Mouse (Mus musculus) kidney, postnatal 0 days (tissue): ENCODE results near the gene Ccdc157. TPM values are rescaled to one million over a fixed set of nuclear protein-coding genes. Genes with fewer than 3 reads are reported as not detected.
"Not testable (repeated sequence)": the region's sequence is repeated elsewhere in the genome, so short reads cannot be mapped to it uniquely, and the experiment has no call there.

Experiments
- ATAC-seq: fragments of 200-750 bp; cut with Nextera tagmentation; replicated peaks from 2 replicates; pipeline ENCODE4 v1.8.0; 2017; ENCODE audit warnings: low read depth, moderate number of reproducible peaks, moderate TSS enrichment, moderate library complexity; ENCODE audit not compliant: low FRiP score
- DNase-seq: peaks from one replicate; pipeline ENCODE4 v3.0.0-alpha.2; 2016; ENCODE audit warnings: low spot score
- H3K27ac ChIP-seq: fragments of 300-500 bp; sonication (generic); 2 replicates; pipeline ENCODE4 v1.5.1; 2014; ENCODE audit warnings: mild to moderate bottlenecking
- H3K27me3 ChIP-seq: fragments of 300-500 bp; sonication (generic); 2 replicates; pipeline ENCODE4 v1.6.1; 2014; ENCODE audit warnings: low read length, mixed read lengths; ENCODE audit not compliant: insufficient read depth
- H3K36me3 ChIP-seq: fragments of 300-500 bp; sonication (generic); 2 replicates; pipeline ENCODE4 v1.6.1; 2014; ENCODE audit warnings: low read length, mixed read lengths; ENCODE audit not compliant: insufficient read depth
- H3K4me1 ChIP-seq: fragments of 300-500 bp; sonication (generic); replicated peaks from 2 replicates; pipeline ENCODE4 v1.6.1; 2014; ENCODE audit warnings: antibody characterized with exemption, low read length, mixed read lengths; ENCODE audit not compliant: insufficient read depth
- H3K4me2 ChIP-seq: fragments of 300-500 bp; sonication (generic); 2 replicates; pipeline ENCODE4 v1.6.1; 2014; ENCODE audit warnings: mild to moderate bottlenecking, low read length, moderate library complexity, mixed read lengths
- H3K4me3 ChIP-seq: fragments of 300-500 bp; sonication (generic); replicated peaks from 2 replicates; pipeline ENCODE4 v1.5.1; 2014; ENCODE audit warnings: low read depth, low read length
- H3K9ac ChIP-seq: fragments of 300-500 bp; sonication (generic); 2 replicates; pipeline ENCODE4 v1.6.1; 2014; ENCODE audit warnings: low read depth, low read length
- H3K9me3 ChIP-seq: fragments of 300-500 bp; sonication (generic); replicated peaks from 2 replicates; pipeline ENCODE4 v1.6.1; 2016; ENCODE audit warnings: low read length, inconsistent platforms, mixed read lengths
- CTCF ChIP-seq: IDR thresholded peaks from 2 replicates; pipeline ENCODE4 v1.5.1; 2016; ENCODE audit warnings: antibody characterized with exemption, low read depth, mild to moderate bottlenecking, moderate library complexity
- WGBS: fragments of 180-500 bp; shearing (Covaris S2); extraction: QIAGEN DNeasy Blood & Tissue Kit; methylation state at CpG from one replicate; pipeline ENCODE4 v1.1.7; 2014; 5-methylcytosine and 5-hydroxymethylcytosine counted together
- polyA plus RNA-seq: library from polyadenylated mRNA; unstranded; fragments of >200 nt; fragmentation: Nextera tagmentation; extraction: Ambion mirVana; gene quantifications from 2 replicates; pipeline ENCODE4 v1.2.1, GENCODE M21; 2015

Ccdc157 gene
- polyA plus RNA-seq, 1 experiment from 2014 or later = 5.9 TPM

DNA sequence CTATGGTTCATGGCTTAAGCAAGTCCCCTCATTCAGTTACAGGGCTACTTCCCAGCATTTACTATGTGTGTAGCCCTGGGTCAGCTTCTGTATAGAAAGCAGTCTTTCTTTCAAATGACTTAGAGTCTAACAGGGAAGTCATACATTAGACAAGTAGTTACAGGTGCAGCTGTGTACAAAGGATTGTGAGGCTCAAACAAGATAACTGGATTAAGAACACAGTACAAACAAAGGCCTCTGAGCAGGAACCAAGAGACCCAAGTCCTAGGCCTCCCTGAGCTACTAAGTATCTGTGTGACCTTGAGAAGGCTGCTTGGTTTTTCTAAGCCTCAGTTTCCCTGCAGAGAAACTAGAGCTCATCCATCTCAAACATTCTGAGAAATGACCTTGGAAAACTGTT is 33.3 kb upstream of the Ccdc157 start:
- no peak for TF ChIP-seq CTCF
- H3K4me1 ChIP-seq = peaks cover 20% of the 10 kb centered on the region
- no peak overlapping the region for H3K4me3 ChIP-seq
- no peak overlapping the region for H3K4me2 ChIP-seq
- H3K9me3 ChIP-seq = no peaks in the 10 kb centered on the region
- DNase-seq = no peak
- no peak for ATAC-seq
- H3K36me3 ChIP-seq = 0 out of 2 replicates have a peak, but pooled peaks cover 2% of the 10 kb centered on the region
- H3K27ac ChIP-seq = no peak overlapping the region
- no peaks in the 10 kb centered on the region for H3K27me3 ChIP-seq
- no peak overlapping the region for H3K9ac ChIP-seq

DNA sequence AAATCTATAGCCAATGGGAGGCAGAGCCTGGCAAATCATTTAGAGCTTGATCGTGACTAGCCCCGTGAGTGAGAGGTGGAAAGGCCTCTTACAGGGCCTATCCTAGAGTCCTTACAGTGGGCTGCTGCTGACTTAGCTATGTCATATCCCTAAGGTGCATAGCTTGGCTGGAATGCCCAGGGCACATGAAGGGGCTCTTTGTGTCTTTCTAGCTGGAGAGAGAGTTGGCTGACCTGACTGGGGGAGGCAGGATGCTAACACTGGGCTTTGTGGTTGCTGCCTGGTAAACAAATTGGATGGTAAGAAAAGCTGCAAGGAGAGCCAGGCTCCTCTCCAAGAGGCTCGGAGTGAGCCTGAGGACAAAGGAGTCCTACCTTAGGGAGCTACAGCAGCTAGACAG is 32.7 kb upstream of the Ccdc157 start:
- DNase-seq (no peak), ATAC-seq (no peak)
- H3K9ac ChIP-seq = no peak overlapping the region
- H3K27ac ChIP-seq = peak overlapping the region; percentile 50; the same call in 1 of the 2 replicates
- peaks cover 26% of the 10 kb centered on the region for H3K4me1 ChIP-seq
- no peak overlapping the region for H3K4me3 ChIP-seq
- no peak for TF ChIP-seq CTCF
- H3K36me3 ChIP-seq = 0 out of 2 replicates have a peak, but pooled peaks cover 2% of the 10 kb centered on the region
- H3K9me3 ChIP-seq = no peaks in the 10 kb centered on the region
- 76% methylated on average over 3 of the region's 3 CpGs for WGBS
- no peak overlapping the region for H3K4me2 ChIP-seq
- no peaks in the 10 kb centered on the region for H3K27me3 ChIP-seq

DNA sequence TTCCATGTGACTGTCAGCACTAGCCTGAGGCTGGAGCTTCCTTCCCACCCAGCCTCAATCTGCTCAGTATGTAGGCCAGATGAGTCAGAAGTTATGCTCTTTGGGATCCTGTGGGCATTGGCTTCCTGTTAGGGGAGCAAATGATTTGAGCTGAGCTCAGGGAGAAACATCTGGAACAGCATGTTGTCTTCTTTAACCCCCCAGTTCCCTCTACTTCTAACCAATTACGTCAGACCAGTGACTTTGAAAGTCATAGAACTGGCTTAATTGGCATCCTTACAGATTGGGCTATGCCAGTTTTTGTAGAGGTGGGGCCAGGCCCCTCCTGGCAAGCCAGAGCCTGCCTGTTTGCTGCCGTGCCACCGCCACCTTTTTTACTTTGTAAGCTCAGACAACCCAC is 30.6 kb upstream of the Ccdc157 start:
- H3K9me3 ChIP-seq = no peaks in the 10 kb centered on the region
- peaks cover 21% of the 10 kb centered on the region for H3K4me1 ChIP-seq
- 0 out of 2 replicates have a peak, but pooled peaks cover 2% of the 10 kb centered on the region for H3K36me3 ChIP-seq
- ATAC-seq = no peak
- H3K27me3 ChIP-seq = no peaks in the 10 kb centered on the region
- no peak overlapping the region for H3K4me2 ChIP-seq
- no peak overlapping the region for H3K9ac ChIP-seq
- H3K27ac ChIP-seq = no peak overlapping the region
- H3K4me3 ChIP-seq = no peak overlapping the region
- no peak for DNase-seq
- WGBS = 70% methylated on average over 3 of the region's 3 CpGs
- no peak for TF ChIP-seq CTCF

DNA sequence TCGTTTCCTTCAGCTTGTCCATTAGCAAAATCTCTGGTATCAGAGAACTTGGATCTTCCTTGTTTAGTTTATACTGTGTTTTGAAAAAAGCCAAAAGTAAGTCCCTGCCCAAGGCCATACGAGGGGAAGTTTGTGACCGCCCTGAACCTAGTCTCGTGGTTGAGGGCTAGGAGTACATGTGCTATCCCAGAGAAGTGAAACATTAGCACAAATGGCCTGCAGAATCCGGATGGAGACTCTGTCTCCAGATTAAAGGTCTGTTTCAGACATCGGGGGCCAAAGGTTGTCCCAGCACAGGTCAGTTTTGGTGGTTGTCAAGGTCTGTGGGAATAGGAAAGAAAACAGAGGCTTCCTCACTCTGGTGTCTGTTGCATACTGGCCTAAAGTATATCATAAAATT is 29.1 kb upstream of the Ccdc157 start:
- Histone ChIP-seq H3K36me3 (0 out of 2 replicates have a peak, but pooled peaks cover 2% of the 10 kb centered on the region), H3K4me1 (peaks cover 21% of the 10 kb centered on the region), H3K27me3 (no peaks in the 10 kb centered on the region), H3K4me2 (no peak overlapping the region), H3K4me3 (no peak overlapping the region), H3K27ac (peak overlapping the region; percentile 14; the same call in 1 of the 2 replicates), H3K9ac (no peak overlapping the region), H3K9me3 (no peaks in the 10 kb centered on the region)
- DNase-seq (no peak), ATAC-seq (peak; percentile 30)
- 76% methylated on average over 6 of the region's 6 CpGs for WGBS
- TF ChIP-seq CTCF = no peak

DNA sequence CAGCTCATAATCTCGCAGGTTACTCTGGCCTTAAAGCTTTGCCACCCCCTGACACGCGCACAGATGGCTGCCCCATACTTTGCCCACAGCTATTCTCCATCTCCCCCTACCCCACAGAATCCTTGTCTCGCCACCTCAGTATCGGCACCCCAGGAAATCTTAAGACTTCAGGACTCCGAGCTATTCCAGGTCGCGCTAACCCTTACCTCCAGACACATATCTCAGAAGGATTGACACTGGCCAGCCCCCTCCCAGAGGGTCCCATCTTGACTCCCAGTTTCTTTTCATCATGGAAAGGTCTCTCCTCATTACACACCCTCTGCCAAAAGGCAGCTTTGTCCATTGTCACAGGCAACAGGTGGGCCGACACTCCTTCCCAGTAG is 27.2 kb upstream of the Ccdc157 start:
- peak overlapping the region; percentile 94 for H3K9ac ChIP-seq
- TF ChIP-seq CTCF = no peak
- 12% methylated on average over 9 of the region's 9 CpGs for WGBS
- ATAC-seq = no peak
- H3K4me3 ChIP-seq = peak overlapping the region; percentile 88
- no peaks in the 10 kb centered on the region for H3K9me3 ChIP-seq
- no peaks in the 10 kb centered on the region for H3K27me3 ChIP-seq
- peak overlapping the region; percentile 95 for H3K4me2 ChIP-seq
- H3K36me3 ChIP-seq = 0 out of 2 replicates have a peak, but pooled peaks cover 4% of the 10 kb centered on the region
- peaks cover 21% of the 10 kb centered on the region for H3K4me1 ChIP-seq
- DNase-seq = no peak
- peak overlapping the region; percentile 78; the same call in 1 of the 2 replicates for H3K27ac ChIP-seq

DNA sequence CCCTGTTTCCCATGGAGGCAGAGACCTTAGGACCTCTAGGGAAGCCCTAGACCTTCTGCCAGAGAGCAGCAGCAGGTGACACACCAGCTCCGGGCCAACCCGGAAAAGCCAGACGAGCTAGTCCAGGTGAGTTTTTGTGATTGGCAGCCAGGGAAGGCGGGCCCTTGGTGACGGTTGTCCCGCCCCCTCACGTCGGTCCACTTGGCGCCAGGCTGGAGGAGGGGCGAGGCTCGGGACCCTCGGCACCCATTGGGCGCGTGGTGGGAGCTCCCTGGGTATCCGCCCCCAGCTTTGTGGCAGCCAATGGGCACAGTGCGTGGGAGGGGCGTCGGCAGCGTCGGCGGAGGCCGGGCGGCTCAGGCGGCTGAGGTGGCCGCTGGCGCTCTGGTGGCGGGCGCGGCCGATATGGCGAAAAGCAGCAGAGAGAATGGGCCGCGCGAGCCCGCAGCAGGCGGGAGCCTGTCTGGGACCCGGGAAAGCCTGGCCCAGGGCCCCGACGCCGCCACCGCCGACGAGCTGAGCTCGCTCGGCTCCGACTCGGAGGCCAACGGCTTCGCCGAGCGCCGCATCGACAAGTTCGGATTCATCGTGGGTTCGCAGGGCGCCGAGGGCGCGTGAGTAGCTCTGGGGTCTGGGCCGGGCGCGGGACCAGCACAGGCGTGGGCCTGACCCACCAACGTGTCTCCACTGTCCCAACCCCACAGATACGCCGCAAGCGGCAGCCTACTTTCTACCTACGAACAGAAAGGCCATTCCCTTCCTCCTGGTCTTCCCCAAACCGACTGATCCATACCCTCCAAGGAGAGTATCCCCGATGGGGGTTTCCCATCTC is 26.6 kb upstream of the Ccdc157 start, which contains the start of gene Tbc1d10a:
Tbc1d10a (plus strand) TSS at position 304 of the 832 bp plus-strand sequence.
- WGBS = under 1% methylated on average over 71 of the region's 71 CpGs
- Histone ChIP-seq H3K4me1 (peaks cover 21% of the 10 kb centered on the region), H3K27me3 (no peaks in the 10 kb centered on the region), H3K36me3 (0 out of 2 replicates have a peak, but pooled peaks cover 6% of the 10 kb centered on the region), H3K9ac (peak within 1 kb of the TSS; percentile 94), H3K9me3 (no peaks in the 10 kb centered on the region), H3K4me3 (peak within 1 kb of the TSS; percentile 88), H3K27ac (peak within 1 kb of the TSS; percentile 78), H3K4me2 (peak within 1 kb of the TSS; percentile 95)
- DNase-seq (peak; percentile 99), ATAC-seq (peak; percentile 98)
- TF ChIP-seq CTCF = peak; percentile 15; the same call in 1 of the 2 replicates

DNA sequence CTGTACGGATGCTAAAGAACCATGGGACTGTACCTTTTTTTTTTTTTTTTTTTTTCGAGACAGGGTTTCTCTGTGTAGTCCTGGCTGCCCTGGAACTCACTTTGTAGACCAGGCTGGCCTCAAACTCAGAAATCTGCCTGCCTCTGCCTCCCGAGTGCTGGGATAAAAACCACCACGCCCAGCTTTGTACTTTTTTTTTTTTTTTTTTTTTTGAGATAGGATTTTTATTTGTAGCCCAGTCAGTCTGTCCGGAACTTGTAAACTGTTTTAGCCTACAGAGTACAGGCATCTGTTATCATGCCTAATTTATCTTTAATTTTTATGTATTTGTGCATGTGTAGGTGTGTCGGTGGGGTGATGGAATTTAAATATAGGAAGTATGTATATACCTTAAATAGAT is 25.4 kb upstream of the Ccdc157 start:
- not testable (repeated sequence) for ATAC-seq, DNase-seq, H3K27me3 ChIP-seq, H3K9ac ChIP-seq, H3K4me3 ChIP-seq, H3K27ac ChIP-seq, H3K4me2 ChIP-seq, H3K9me3 ChIP-seq
- Histone ChIP-seq H3K4me1 (peaks cover 17% of the 10 kb centered on the region), H3K36me3 (peaks cover 18% of the 10 kb centered on the region)
- 94% methylated on average over 6 of the region's 6 CpGs for WGBS
